Mouse (Mus musculus) MEL (cell line): Measurements from ENCODE around the gene Sema3b.

Source experiments
- CTCF ChIP-seq, 3 experiments: IDR thresholded peaks in 2 of 3; conservative IDR thresholded peaks in 1 of 3; 2 replicates each; pipeline ENCODE4 v1.5.1; 2011 to 2012; ENCODE audit warnings: low read length in 3 of 3, low read depth in 2 of 3, mild to moderate bottlenecking in 2 of 3, improper control_type of control experiment in 1 of 3, inconsistent platforms in 1 of 3, mixed read lengths in 1 of 3, moderate library complexity in 1 of 3; ENCODE audit not compliant: control insufficient read depth in 1 of 3, insufficient read depth in 1 of 3, poor library complexity in 1 of 3, severe bottlenecking in 1 of 3
- EP300 ChIP-seq, 2 experiments: IDR thresholded peaks; 2 replicates each; pipeline ENCODE4 v1.6.1; 2011; ENCODE audit warnings: improper control_type of control experiment in 2 of 2, low read length in 2 of 2, low read depth in 1 of 2, mild to moderate bottlenecking in 1 of 2
- MAFK ChIP-seq: IDR thresholded peaks from 2 replicates; pipeline ENCODE4 v1.6.1; 2011; ENCODE audit warnings: low read depth, mild to moderate bottlenecking, low read length, improper control_type of control experiment, borderline replicate concordance
- MAX ChIP-seq: IDR thresholded peaks from 2 replicates; pipeline ENCODE4 v1.6.1; 2011; ENCODE audit warnings: low read length, improper control_type of control experiment
- POLR2A ChIP-seq, 2 experiments: IDR thresholded peaks; 2 replicates each; pipeline ENCODE4 v1.6.1; 2011 to 2012; ENCODE audit warnings: low read length in 2 of 2, mild to moderate bottlenecking in 2 of 2, control low read depth in 1 of 2, improper control_type of control experiment in 1 of 2, low read depth in 1 of 2, moderate library complexity in 1 of 2; ENCODE audit not compliant: control insufficient read depth in 1 of 2, insufficient read depth in 1 of 2, poor library complexity in 1 of 2
- RCOR1 ChIP-seq: IDR thresholded peaks from 2 replicates; pipeline ENCODE4 v1.6.1; 2012; ENCODE audit warnings: low read depth, mild to moderate bottlenecking, inconsistent platforms, low read length, improper control_type of control experiment
- TBP ChIP-seq: IDR thresholded peaks from 2 replicates; pipeline ENCODE4 v1.8.0; 2011; ENCODE audit warnings: low read depth, low read length, improper control_type of control experiment
- UBTF ChIP-seq: IDR thresholded peaks from 2 replicates; pipeline ENCODE4 v1.6.1; 2012; ENCODE audit warnings: low read depth, mild to moderate bottlenecking, inconsistent platforms, low read length, improper control_type of control experiment, moderate library complexity, borderline replicate concordance; ENCODE audit not compliant: insufficient read depth

DNA sequence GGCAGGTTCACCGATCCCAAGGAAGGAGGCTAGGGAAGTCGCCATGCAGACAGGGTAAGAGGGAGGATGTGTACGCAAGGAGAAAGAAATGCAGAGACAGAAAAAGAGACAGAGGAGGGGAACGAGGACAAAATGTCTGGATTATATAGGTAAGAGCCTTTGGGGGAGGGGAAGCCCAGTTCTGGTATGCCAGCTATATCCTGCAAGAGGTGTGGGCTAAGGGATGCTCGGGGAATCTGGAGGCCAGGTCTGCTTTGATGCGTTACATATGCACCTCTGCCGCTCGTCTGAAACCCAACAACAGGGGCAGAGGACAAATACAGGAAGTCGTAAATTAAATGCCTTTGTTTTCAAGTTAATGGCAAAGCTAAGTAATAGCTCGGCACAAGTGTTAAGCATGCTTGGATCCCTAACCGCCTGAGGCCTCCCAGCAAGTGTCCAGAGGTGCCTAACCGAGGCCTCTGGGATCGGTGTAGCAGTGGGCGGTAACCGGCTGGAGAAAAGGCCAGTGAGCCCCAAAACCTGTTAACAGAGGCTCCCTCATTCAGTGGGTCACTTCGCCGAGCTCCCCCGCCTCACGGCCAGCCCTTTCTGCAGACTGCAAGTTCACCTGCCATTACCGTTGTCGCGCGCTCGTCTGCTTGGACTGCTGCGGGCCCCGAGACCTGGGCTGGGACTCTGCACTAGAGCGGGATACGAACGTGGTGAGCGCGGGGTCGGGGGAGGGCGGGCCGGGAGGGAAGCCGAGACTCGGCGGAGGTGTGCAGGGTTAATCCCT is 55.3 kb downstream of the Sema3b start:
- no peak for TF ChIP-seq MAX
- no peak for TF ChIP-seq CTCF (IDR thresholded peaks at IDR 0.05 in 2 of 3, conservative IDR thresholded peaks at IDR 0.05 in 1 of 3; ENCODE audit: control insufficient read depth in 1 of 3, insufficient read depth in 1 of 3, low read depth in 2 of 3, low read length in 3 of 3, poor library complexity in 1 of 3, severe bottlenecking in 1 of 3)
- TF ChIP-seq UBTF: no peak
- TF ChIP-seq MAFK: no peak
- TF ChIP-seq RCOR1: peak; percentile 20; the same call in 1 of the 2 replicates
- TF ChIP-seq POLR2A (IDR thresholded peaks at IDR 0.05; ENCODE audit: control insufficient read depth in 1 of 2, insufficient read depth in 1 of 2, low read depth in 1 of 2, low read length in 2 of 2, poor library complexity in 1 of 2): no peak; a peak in 1 of 4 replicates
- TF ChIP-seq EP300 (IDR thresholded peaks at IDR 0.05; ENCODE audit: low read depth in 1 of 2, low read length in 2 of 2): no peak
- no peak for TF ChIP-seq TBP
